Mouse (Mus musculus): ENCODE measurements around the gene Snrnp35.

The Snrnp35 gene

GRCm38 (mm10) chr5:124540383-124540786 lies 57.5 kb downstream of the Snrnp35 start, which contains the start of gene Tmed2:
Gene Tmed2 (plus strand): TSS chr5:124540695.
- DNase-seq, result peak; percentile 95 to 97
